Mouse (Mus musculus) mature B cell (primary cell): ENCODE data around the gene Tbccd1.
"Not testable (repeated sequence)": the region's sequence is repeated elsewhere in the genome, so short reads cannot be mapped to it uniquely, and the experiment has no call there.

Source experiments
- in situ Hi-C: fragments of 300-500 bp; cut with MboI; formaldehyde crosslinking; loops from 2 replicates; pipeline ENCODE4 v1.14.3; 2019

The Tbccd1 gene

GRCm38 (mm10) chr16:22797521-22797920, 59.9 kb downstream of the Tbccd1 start:
- in situ Hi-C loops: no loop called here

- in situ Hi-C loops: no loop called here
These were observed 62.0 kb downstream of the Tbccd1 start for GRCm38 (mm10) chr16:22795497-22795896.

GRCm38 (mm10) chr16:22791235-22791634, 66.2 kb downstream of the Tbccd1 start:
- in situ Hi-C loops: no loop called here

GRCm38 (mm10) chr16:22789908-22790367, 67.5 kb downstream of the Tbccd1 start:
- in situ Hi-C loops: no loop called here

- in situ Hi-C loops: no loop called here
These were observed 74.8 kb downstream of the Tbccd1 start for GRCm38 (mm10) chr16:22782686-22783085.

- in situ Hi-C loops: no loop called here
These were observed 78.1 kb downstream of the Tbccd1 start for GRCm38 (mm10) chr16:22779228-22779835.

GRCm38 (mm10) chr16:22778296-22778695, 79.2 kb downstream of the Tbccd1 start:
- in situ Hi-C loops: not testable (repeated sequence)

- in situ Hi-C loops: no loop called here
These were observed 81.9 kb downstream of the Tbccd1 start for GRCm38 (mm10) chr16:22775471-22775985.

- in situ Hi-C loops: no loop called here
These were observed 88.8 kb downstream of the Tbccd1 start for GRCm38 (mm10) chr16:22768661-22769060.

GRCm38 (mm10) chr16:22767405-22767804, 90.1 kb downstream of the Tbccd1 start:
- in situ Hi-C loops: no loop called here

- in situ Hi-C loops: no loop called here
These were observed 90.7 kb downstream of the Tbccd1 start for GRCm38 (mm10) chr16:22766738-22767211.

- in situ Hi-C loops: no loop called here
These were observed 91.9 kb downstream of the Tbccd1 start for GRCm38 (mm10) chr16:22765531-22765930.
